Mouse (Mus musculus): ENCODE measurements around the gene Kif6. TPM values are rescaled to one million over a fixed set of nuclear protein-coding genes. Genes with fewer than 3 reads are reported as not detected.

The Kif6 gene
- polyA plus RNA-seq, 1 experiment from 2014 or later = 2.5 TPM

DNA sequence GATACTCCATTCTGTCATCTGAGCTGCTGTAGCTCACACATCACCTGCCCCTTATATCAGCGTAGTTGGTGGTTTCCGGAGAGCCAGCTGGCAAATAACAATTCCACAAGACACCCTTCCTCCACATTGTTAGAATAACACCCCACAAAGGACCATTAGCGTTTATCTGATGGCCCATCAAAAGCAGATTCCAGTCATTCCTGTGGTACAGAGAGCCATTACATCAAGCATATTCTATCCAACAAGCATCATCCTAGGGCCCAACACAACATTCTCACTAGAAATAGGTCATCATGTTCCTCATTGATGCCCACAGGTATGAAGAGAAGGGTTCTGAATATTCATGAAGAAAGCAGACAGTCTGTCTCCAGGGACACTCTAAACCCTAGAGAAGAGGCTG is 236.3 kb downstream of the Kif6 start:
- Histone ChIP-seq H3K27me3 (replicated peaks) (no peaks in the 10 kb centered on the region), H3K27ac (ENCODE audit: poor library complexity, severe bottlenecking) (no peak overlapping the region), H3K4me3 (no peak overlapping the region), H3K9ac (no peak overlapping the region), H3K36me3 (no peaks in the 10 kb centered on the region), H3K4me2 (no peak overlapping the region), H3K9me3 (replicated peaks) (peaks cover 6% of the 10 kb centered on the region), H3K4me1 (replicated peaks) (peaks cover 16% of the 10 kb centered on the region)
- ATAC-seq (ENCODE audit: insufficient number of reproducible peaks, low FRiP score) = no peak
- 29% methylated on average over 3 of the region's 3 CpGs for WGBS

DNA sequence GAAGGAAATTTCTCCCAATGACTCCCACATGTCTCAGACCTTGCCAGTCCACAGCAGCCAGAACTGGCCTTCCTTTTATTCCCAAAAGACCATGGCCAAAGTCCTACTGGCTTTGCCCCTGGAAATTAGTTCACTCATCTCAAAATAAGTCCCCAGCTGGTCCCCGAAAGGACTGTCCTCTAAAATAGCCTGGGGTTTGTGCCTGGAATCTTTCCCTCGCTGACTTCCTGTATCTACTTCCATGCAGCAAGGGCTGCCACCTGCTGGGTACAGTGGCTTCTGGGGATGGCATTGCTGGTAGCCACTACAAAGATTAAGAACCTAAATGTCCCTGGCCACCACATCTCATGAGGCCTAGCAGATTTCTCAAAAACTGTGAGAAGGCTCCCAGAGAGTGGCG is 237.2 kb downstream of the Kif6 start:
- H3K4me2 ChIP-seq = no peak overlapping the region
- no peaks in the 10 kb centered on the region for H3K36me3 ChIP-seq
- peaks cover 16% of the 10 kb centered on the region for H3K4me1 ChIP-seq (replicated peaks)
- no peak overlapping the region for H3K9ac ChIP-seq
- peaks cover 6% of the 10 kb centered on the region for H3K9me3 ChIP-seq (replicated peaks)
- no peak for ATAC-seq (ENCODE audit: insufficient number of reproducible peaks, low FRiP score)
- WGBS = 54% methylated on average over 3 of the region's 3 CpGs
- H3K27me3 ChIP-seq (replicated peaks) = no peaks in the 10 kb centered on the region
- H3K4me3 ChIP-seq = no peak overlapping the region
- H3K27ac ChIP-seq (ENCODE audit: poor library complexity, severe bottlenecking) = no peak overlapping the region

DNA sequence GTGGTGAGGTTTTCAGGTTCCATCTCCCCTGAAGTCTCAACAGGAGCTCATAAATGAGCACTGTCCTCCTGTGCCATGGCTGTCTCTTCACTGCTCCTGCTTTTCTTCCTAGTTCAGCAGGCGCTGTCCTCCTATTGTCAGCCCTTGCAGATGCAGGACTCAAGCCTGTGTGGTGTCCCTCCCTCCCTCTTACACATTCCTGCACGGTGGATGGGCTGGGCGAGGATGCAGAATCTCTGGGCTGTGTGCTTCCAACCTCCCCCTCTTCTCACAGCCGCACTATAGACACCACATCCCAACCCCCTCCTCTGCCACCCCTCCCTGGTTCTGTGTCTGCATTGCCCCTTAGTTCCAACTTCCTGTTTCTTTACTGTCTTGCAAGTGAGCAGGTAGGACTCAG is 240.8 kb downstream of the Kif6 start:
- 10% methylated on average over 4 of the region's 4 CpGs for WGBS
- no peak overlapping the region for H3K9ac ChIP-seq
- H3K9me3 ChIP-seq (replicated peaks) = no peaks in the 10 kb centered on the region
- no peak overlapping the region for H3K27ac ChIP-seq (ENCODE audit: poor library complexity, severe bottlenecking)
- H3K36me3 ChIP-seq = no peaks in the 10 kb centered on the region
- H3K4me1 ChIP-seq (replicated peaks) = peaks cover 16% of the 10 kb centered on the region
- no peak for ATAC-seq (ENCODE audit: insufficient number of reproducible peaks, low FRiP score)
- no peak overlapping the region for H3K4me3 ChIP-seq
- no peak overlapping the region for H3K4me2 ChIP-seq
- H3K27me3 ChIP-seq (replicated peaks) = no peaks in the 10 kb centered on the region

DNA sequence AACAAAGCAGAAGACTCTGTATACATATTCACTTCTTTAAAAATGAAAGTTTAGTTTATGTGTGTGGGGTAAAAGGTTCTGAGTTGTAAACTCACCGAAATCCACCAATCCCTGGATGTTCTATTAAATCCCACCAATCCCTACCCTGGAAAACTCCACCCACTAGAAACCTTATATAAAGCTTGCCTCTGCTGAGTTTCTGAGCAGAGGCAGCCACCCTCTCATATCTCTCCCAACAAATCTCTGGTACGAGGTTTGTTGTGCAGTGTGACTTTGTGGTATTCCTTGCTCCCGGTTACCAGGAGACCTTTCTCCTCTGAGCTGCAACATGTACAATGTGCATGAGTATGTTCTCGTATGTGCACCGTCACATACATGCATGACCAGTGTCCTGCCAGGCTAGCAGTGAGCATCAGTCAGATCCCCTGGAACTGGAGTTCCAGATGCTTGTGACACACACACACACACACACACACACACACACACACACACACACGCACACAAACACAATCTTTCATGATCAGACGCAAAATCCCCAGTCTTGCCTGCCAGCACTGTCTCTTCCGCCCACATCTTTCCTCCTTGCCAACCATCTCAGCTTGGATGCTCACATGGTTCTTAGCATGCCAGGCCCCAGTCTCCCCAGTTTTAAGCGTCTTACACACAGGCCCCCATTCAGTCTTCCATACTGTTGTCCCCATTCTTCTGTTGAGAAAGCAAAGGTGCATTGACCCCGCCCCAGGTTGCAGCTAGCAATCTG is 245.3 kb downstream of the Kif6 start:
- 76% methylated on average over 10 of the region's 10 CpGs for WGBS
- no peaks in the 10 kb centered on the region for H3K27me3 ChIP-seq (replicated peaks)
- H3K9ac ChIP-seq = no peak overlapping the region
- peaks cover 11% of the 10 kb centered on the region; the same call in 1 of the 2 replicates for H3K4me1 ChIP-seq (replicated peaks)
- H3K9me3 ChIP-seq (replicated peaks) = peaks cover 5% of the 10 kb centered on the region; the same call in 1 of the 2 replicates
- no peak for ATAC-seq (ENCODE audit: insufficient number of reproducible peaks, low FRiP score)
- H3K27ac ChIP-seq (ENCODE audit: poor library complexity, severe bottlenecking) = no peak overlapping the region
- no peaks in the 10 kb centered on the region for H3K36me3 ChIP-seq
- no peak overlapping the region for H3K4me2 ChIP-seq
- H3K4me3 ChIP-seq = no peak overlapping the region

DNA sequence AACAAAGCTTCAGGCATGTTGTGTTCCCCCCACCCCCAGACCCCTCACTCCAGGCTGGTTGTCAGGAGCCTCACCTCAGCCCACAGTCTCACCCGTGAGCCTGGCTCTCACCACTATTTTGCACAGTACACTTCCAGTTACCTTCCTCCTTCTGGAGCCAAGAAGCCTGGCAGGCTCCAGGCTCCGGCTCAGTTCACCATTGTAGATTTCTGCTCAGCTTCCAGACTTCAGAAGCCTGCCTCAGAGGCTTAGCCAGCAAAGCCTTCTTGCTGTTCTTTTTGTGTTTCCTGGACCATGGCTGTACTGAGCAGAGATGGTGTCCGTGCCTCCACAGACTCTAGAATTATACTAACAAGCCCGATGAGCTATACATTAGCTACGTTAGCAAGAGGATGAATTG is 248.7 kb downstream of the Kif6 start:
- Histone ChIP-seq H3K4me3 (no peak overlapping the region), H3K9ac (no peak overlapping the region), H3K9me3 (replicated peaks) (peaks cover 6% of the 10 kb centered on the region; the same call in 1 of the 2 replicates), H3K27me3 (replicated peaks) (no peaks in the 10 kb centered on the region), H3K4me2 (no peak overlapping the region), H3K27ac (ENCODE audit: poor library complexity, severe bottlenecking) (no peak overlapping the region), H3K36me3 (no peaks in the 10 kb centered on the region), H3K4me1 (replicated peaks) (peaks cover 16% of the 10 kb centered on the region)
- ATAC-seq (ENCODE audit: insufficient number of reproducible peaks, low FRiP score) = no peak
- 64% methylated on average over 5 of the region's 5 CpGs for WGBS

DNA sequence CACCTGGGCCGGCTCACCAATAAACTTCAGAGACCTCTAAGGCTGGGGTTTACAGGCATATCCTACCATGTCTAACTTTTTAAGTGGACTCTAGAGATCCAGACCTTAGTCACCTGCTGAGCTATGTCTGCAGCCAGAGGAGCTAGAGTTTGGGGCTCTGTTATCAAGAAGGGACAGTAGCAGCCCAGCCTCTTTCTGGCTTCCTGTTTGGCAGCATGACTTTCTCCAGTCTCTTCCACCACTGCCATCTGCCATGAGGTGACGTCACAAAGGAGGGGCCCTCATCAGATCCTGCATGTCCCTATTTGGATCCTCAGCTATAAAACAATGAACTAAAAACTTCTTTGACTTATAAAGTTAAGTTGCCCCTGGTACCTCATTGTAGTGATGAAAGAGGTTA is 250.7 kb downstream of the Kif6 start:
- H3K27ac ChIP-seq (ENCODE audit: poor library complexity, severe bottlenecking) = no peak overlapping the region
- peaks cover 6% of the 10 kb centered on the region; the same call in 1 of the 2 replicates for H3K9me3 ChIP-seq (replicated peaks)
- peaks cover 6% of the 10 kb centered on the region; the same call in 1 of the 2 replicates for H3K27me3 ChIP-seq (replicated peaks)
- H3K4me1 ChIP-seq (replicated peaks) = peaks cover 16% of the 10 kb centered on the region
- 62% methylated on average over 2 of the region's 2 CpGs for WGBS
- no peak overlapping the region for H3K4me3 ChIP-seq
- no peaks in the 10 kb centered on the region for H3K36me3 ChIP-seq
- no peak for ATAC-seq (ENCODE audit: insufficient number of reproducible peaks, low FRiP score)
- no peak overlapping the region for H3K9ac ChIP-seq
- H3K4me2 ChIP-seq = no peak overlapping the region

DNA sequence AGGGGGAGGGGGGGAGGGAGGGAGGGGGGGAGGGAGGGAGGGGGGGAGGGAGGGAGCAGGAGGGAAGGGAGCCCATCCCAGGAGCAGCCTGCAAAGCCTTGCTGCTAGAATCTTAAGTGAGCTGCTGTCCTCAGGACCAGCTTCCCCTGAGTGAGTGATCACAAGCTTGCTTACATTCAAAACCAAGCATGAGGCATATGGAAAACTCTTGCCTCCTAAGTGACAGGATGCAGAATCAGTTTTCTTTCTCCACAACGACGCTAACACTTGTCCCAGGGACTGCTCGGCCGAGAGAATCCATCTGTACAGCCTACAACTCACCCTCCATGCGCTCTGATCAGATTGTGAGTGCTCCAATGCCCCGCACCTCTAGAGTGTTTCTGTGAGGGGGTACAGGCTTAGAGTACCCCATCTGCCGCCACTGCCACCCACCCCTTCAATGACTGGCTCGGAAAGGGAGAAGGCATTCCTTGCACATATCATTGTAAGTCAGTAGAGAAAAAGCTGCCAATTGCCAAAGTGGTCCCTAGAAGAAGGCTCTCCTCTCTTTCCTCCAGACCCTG is 251.8 kb downstream of the Kif6 start:
- WGBS = 25% methylated on average over 8 of the region's 8 CpGs
- Histone ChIP-seq H3K4me1 (replicated peaks) (peaks cover 13% of the 10 kb centered on the region), H3K36me3 (no peaks in the 10 kb centered on the region), H3K4me3 (no peak overlapping the region), H3K9ac (no peak overlapping the region), H3K9me3 (replicated peaks) (peaks cover 6% of the 10 kb centered on the region; the same call in 1 of the 2 replicates), H3K27ac (ENCODE audit: poor library complexity, severe bottlenecking) (no peak overlapping the region), H3K4me2 (peak overlapping the region; percentile 22; the same call in 1 of the 2 replicates), H3K27me3 (replicated peaks) (peaks cover 17% of the 10 kb centered on the region)
- no peak for ATAC-seq (ENCODE audit: insufficient number of reproducible peaks, low FRiP score)

DNA sequence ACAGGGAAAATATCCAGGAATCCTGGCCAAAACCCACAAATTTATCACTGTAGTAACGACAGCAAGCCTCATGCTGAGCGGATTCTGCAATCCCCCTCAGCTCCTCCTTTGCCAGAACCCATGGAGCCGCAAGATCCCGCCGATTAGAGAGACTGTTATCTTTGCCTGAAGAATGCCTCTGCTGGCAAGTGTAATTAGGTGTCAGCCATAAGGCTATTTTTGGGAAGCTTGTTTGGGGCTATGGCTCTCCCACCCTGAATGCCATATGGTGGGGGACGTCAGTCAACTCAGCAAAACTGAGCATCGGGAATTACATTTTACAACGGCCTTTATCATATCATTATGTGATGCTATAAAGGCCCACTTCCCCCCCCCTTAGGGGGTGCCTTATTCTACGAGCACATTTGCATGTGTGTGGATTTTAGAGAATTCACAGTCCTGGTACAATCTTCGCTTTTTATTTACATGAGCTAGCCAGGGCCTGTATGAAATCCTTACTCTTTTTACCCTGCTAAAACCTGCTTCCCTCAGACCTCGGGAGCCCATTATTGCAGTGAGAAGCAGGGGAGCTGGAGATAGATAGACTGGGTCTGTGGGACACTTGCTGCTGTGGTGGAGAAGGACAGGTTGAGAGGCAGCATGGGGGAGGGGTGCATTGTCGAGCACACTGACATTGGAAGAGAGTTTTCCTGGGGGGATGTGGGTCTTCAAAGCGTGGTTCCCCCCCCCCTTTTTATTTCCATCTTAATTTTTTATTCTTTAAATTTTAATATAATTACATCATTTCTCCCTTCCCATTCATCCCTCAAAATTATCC is 252.6 kb downstream of the Kif6 start:
- no peak for ATAC-seq (ENCODE audit: insufficient number of reproducible peaks, low FRiP score)
- Histone ChIP-seq H3K36me3 (no peaks in the 10 kb centered on the region), H3K4me1 (replicated peaks) (peaks cover 13% of the 10 kb centered on the region), H3K9ac (no peak overlapping the region), H3K27ac (ENCODE audit: poor library complexity, severe bottlenecking) (no peak overlapping the region), H3K9me3 (replicated peaks) (peaks cover 6% of the 10 kb centered on the region; the same call in 1 of the 2 replicates), H3K27me3 (replicated peaks) (peaks cover 17% of the 10 kb centered on the region), H3K4me2 (peak overlapping the region; percentile 23; the same call in 1 of the 2 replicates), H3K4me3 (no peak overlapping the region)
- 9% methylated on average over 13 of the region's 13 CpGs for WGBS

DNA sequence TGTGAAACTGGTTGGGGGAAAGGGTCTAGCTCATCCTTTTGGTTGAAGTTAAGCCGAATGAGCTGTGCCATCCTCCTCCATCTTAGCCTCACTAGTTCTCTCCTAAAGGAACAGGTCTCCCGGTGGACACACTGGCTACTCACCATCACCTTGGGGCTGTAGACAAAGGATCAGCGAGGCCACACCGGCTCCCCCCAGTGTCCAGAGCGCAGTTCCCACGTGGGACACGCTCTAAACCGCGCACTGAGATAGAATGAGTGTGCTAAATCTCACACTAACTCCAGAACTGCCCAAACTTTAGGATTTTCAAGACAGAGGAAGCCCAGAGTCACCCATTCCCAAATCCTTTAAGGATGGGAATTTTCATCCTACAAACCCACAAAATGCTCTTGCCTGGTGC is 254.3 kb downstream of the Kif6 start:
- no peak for ATAC-seq (ENCODE audit: insufficient number of reproducible peaks, low FRiP score)
- Histone ChIP-seq H3K4me3 (no peak overlapping the region), H3K36me3 (no peaks in the 10 kb centered on the region), H3K9me3 (replicated peaks) (peaks cover 6% of the 10 kb centered on the region; the same call in 1 of the 2 replicates), H3K4me1 (replicated peaks) (peaks cover 13% of the 10 kb centered on the region), H3K9ac (no peak overlapping the region), H3K27ac (ENCODE audit: poor library complexity, severe bottlenecking) (no peak overlapping the region), H3K4me2 (no peak overlapping the region), H3K27me3 (replicated peaks) (peaks cover 17% of the 10 kb centered on the region)
- 65% methylated on average over 9 of the region's 9 CpGs for WGBS

DNA sequence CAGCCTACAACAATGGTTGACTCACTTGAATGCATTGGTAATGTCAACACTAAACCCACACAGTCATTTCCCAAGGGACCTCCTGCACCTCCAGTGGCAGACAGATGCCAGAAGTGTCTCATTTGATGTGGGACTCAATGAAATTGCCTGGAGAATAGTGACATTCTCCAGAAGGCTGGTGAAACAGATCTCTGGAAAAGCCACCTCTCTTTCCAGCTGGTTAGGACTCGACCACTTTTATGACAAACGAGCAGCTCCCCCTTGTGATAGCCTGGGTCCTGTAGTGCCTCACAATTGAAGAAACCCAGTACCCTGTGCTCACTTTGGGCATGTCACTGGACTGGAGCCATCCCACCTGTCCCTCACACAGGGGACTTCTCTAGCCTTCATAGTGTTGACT is 257.4 kb downstream of the Kif6 start:
- no peak overlapping the region for H3K4me2 ChIP-seq
- 20% methylated on average over 2 of the region's 2 CpGs for WGBS
- ATAC-seq (ENCODE audit: insufficient number of reproducible peaks, low FRiP score) = no peak

DNA sequence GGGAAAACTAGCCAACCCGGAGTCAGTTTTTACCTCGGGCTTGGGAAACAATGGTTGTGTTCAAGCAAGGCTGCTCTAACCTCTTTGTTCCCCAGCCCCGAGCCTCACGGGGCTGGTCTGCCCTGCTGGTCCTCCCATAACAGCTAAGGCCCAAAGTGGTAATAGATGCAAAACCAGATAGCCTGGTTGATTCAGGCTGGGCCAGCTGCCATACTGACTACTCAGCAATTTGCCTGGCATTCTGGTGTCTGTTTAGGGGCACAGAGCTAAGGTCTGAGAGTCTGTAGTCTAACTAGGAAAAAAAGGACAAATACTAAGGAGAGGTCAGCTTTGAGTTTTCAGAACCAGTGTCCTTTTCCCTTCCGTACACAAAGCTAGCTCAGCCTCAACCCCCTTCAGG is 259.8 kb downstream of the Kif6 start:
- Histone ChIP-seq H3K27ac (ENCODE audit: poor library complexity, severe bottlenecking) (no peak overlapping the region), H3K4me2 (no peak overlapping the region), H3K9ac (no peak overlapping the region), H3K27me3 (replicated peaks) (peaks cover 40% of the 10 kb centered on the region), H3K36me3 (no peaks in the 10 kb centered on the region), H3K4me3 (no peak overlapping the region), H3K9me3 (replicated peaks) (no peaks in the 10 kb centered on the region), H3K4me1 (replicated peaks) (no peaks in the 10 kb centered on the region)
- WGBS = 67% methylated on average over 5 of the region's 5 CpGs
- no peak for ATAC-seq (ENCODE audit: insufficient number of reproducible peaks, low FRiP score)

More for the DNA sequence above, 257.4 kb downstream of the Kif6 start:
- H3K27me3 ChIP-seq (replicated peaks) = peaks cover 29% of the 10 kb centered on the region
- H3K4me3 ChIP-seq = no peak overlapping the region
- H3K9ac ChIP-seq = no peak overlapping the region
- H3K9me3 ChIP-seq (replicated peaks) = no peaks in the 10 kb centered on the region
- no peak overlapping the region for H3K27ac ChIP-seq (ENCODE audit: poor library complexity, severe bottlenecking)
- H3K4me1 ChIP-seq (replicated peaks) = peaks cover 5% of the 10 kb centered on the region
- no peaks in the 10 kb centered on the region for H3K36me3 ChIP-seq
